Mouse (Mus musculus): ENCODE results near the gene St3gal3. TPM values are rescaled to one million over a fixed set of nuclear protein-coding genes. Genes with fewer than 3 reads are reported as not detected.

Gene St3gal3
- 0.74 TPM for polyA plus RNA-seq (2017; shearing (Covaris generic))

DNA sequence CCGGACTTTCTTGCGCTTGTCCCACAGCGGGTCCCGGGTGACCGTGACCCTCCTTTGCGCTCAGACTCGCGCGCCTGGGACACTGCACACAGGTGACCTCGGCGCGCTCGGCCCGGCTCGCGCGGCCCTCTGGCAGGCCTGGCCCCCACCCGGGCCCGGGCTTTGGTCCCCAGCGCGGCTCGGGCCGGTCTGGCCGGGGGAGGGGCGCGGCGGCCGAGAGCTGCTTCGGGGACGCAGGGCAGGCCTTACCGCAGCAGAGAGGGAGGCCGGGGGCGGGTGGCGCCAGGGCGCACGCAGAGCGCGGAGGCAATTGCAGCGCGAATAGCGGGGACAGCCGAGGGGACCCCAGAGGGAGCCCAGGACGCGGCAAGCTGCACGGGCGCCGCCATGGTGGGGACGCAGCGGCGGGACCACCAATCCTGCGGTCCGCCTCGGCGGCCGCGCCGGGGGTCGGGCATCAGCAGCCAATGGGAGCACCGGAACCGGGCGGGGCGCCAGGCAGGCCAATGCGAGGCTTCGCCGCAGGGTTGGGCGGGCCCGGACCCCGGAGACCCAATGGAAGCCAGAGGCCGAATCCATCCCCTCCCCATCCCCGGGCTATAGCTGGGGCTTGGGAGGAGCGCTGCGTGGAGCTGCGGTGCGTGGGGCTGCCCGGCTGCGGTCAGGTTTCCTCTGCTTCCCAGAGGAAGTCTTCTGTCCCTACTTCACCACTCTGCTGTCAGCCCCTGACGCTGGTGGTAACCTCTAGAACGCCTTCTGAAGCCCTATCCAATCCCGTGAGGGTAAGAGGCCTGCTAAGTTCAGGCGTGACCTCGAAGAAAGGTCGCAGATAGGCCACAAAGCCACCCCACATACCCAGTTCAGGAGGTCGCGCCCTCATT is at the start of gene St3gal3:
Gene St3gal3, minus strand, starts transcription at position 430 of the 881 bp plus-strand sequence.

DNA sequence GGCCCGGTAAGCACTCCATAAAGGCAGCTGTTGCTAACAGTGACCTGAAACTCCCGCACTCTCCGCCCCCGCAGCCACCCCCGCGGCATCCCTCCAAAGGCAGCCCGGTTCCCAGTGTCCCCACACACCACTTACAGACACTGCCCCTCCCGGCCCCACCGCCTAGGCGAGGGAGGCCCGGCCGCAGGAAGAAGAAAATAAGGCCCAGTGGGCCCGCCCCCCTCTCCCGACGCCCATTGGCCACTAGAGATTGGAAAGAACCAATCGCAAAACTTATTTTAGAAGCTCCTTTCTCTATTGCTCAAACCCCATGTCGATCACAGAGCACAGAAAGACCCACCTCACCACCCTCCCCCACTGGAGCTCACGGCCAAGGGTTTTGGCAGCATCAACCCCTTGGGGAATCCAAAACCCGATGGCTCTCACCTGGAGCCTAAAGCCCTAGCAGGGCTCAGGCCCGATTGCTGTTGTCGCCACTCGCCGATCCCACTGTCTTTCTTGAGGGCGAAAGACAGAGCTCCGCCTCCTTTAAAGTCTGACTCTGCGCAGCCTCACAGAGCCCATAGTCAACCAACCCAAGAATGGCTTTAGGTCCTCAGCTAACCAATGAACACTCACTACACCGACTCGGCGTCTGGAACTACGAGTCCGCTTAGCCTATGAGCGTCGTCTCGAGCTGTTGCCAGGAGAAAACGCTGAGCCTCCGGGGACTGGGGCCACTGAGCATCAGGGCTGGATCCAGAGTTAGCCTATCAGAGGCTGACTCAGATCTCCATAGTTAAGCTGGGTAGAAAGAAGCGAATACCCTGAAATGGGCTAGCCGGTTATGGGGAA is 45.0 kb upstream of the St3gal3 start, which contains the start of gene Kdm4a:
Gene Kdm4a, minus strand, starts transcription at position 577 of the 834 bp plus-strand sequence.

DNA sequence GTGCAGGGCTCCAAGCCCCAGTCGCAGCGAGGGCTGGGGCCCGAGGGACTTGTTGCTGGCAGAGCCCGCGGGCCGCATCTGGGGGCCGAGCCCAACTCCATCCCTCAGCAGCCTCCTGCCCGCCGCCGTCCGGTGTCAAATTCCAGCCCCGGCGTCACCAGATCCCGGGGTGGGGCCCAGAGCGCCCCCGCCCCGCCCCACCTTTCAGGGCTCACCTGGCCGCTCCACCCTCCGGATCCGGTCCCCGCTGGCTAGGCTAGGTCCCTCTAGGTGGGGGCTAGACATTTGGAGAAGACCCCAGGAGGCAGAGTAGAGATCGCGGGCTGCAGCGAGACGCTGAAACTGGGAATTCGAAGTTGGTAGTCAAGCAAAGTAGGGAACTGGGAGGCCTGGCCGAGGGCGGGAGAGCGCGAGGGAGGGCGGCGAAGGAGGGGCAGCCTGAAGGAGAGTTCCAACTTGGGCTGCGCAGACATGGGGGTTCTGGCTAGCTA is 205.3 kb downstream of the St3gal3 start, which contains the start of gene Artn:
Gene Artn, minus strand, starts transcription at position 373 of the 491 bp plus-strand sequence.

DNA sequence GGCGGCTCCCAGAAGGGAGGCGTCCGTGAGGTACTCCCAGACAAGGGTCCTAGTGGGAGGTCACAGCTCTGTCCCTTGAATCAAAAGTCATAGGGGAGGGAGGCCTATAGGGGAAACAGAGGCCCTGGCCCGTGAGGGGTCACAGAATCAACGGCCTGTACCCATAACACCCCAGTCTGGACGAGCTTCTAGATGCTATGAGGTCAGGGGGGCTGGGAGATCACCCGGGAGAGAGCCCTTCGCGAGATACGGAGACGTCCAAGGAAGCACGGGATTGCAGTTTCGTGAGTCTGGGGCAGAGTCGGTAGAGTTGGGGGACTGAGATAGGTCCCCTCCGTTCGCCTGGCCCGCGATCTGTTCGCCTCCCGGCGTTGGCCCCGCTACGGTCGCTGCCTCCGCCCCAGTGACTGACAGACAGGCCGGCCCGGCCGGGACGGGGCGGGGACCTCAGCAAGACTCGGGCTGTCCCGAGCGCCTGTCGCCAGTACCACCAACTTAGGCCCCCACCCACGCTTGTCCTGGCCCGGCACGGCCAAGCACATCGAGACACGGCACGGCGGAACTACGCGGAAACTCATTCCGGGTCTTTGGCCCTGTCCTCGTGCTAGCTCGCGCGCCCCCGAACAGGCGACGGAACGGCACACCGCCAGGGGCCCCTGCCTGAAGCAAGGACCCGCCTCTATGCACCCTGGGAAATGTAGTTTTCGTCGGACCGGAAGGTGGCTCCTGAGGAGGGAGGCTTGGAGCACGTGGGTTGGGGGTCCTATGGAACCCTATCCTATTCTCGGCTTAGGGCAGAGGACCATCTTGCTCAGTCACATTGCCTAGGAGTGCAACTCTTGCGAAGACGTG is 219.9 kb downstream of the St3gal3 start, which contains the start of gene Ipo13:
Gene Ipo13, minus strand, starts transcription at position 409 of the 852 bp plus-strand sequence.

DNA sequence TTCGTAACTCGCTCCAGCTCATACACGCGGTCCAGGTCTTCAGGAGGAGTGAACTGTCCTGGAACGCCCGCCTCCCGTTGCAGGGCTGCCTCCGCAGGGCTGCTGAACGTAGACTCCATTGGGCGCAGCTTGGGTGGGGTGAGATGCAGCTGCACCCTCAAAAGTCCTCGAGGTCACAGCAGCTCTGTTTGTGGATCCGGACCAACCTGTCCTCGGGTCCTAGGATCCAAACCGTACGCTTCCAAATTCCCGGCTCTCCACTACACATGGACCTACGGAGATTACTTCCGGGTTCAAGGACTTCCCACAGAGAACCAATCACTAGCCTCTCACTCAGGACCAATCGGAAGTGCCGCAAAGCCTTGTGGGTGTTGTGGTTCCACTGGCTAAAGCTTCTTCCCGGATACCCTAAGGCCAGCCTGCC is 243.0 kb downstream of the St3gal3 start, which contains the start of gene Dph2:
Gene Dph2, minus strand, starts transcription at position 295 of the 424 bp plus-strand sequence.

DNA sequence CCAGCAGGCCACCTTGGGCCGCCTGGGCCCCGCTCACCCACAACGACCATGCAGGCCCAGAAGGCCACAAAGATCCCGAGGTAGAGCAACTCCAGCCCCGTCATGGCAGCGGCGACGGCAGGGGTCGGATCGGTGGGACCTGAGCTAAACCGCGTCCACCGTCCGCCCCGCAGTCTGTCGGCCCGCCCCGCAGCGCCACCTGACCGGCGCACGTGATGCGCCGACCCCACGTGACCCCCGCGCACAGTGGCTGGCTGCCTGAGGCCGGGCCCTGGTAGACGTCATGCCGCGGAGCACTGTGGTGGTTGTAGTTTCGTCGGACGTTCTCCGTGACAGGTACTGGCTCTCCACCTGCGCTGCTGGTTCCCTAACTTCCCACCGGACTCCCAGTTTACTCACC is 247.6 kb downstream of the St3gal3 start, which contains the start of gene Atp6v0b:
Gene Atp6v0b, minus strand, starts transcription at position 201 of the 400 bp plus-strand sequence.

DNA sequence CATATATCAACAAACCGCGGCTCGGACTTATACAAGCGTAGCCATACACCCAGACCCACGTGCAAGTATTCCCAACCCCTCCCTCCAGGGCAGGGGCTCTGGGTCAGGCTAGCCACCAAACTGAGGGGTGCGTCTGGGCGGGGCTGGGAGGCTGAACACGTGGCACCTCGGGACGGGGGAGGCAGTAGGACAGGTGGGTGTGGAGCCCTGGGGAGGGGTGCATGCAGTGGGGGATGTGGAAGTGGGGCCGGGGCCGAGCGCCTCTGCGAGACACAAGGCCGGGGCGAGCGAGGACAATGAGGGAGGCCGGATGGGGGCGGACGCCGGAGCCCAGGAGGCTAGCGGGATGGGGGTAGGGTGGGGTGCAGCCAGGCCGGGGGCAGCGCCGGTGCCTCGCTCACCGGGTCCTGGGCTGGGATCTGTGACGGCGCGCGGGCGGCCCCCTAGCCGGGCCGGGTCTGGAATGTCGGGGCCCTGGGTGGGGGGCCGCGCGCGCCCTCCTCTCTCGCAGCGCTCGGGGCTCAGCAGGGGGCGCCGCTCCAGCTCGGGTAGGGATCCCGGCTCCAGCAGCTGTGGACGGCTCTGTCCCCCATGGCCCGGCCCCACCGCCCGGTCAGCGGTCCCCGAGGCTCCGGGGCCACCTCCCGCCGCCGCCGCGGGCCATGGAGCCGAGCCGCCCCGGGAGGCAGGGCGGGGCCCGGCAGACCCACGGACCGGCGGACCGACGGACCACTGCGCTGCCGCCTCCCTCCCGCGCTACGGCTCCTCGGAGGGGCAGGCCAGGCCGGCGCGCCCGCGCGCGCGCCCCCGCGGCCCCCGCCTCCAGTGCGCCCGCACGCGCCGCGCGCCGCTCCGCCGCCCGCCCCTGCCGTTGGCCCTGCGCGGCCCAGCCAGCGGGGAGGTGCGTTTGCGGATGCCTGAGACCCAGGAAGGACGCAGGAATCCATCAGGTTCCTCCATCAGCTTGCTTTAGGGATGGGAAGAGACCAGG is 251.7 kb downstream of the St3gal3 start, which contains the start of gene B4galt2:
Gene B4galt2, minus strand, starts transcription at position 787 of the 991 bp plus-strand sequence.

Other genes starting within 250 kb of the St3gal3 start
- gene Atp6v0b, start 247.6 kb downstream of the St3gal3 start, polyA plus RNA-seq (2017; shearing (Covaris generic)), result 123 TPM
- gene Dph2, start 242.9 kb downstream of the St3gal3 start, polyA plus RNA-seq (2017; shearing (Covaris generic)), result 47.2 TPM
- gene Ipo13, start 219.9 kb downstream of the St3gal3 start, polyA plus RNA-seq (2017; shearing (Covaris generic)), result 38.6 TPM
- gene Artn, start 205.2 kb downstream of the St3gal3 start, polyA plus RNA-seq (2017; shearing (Covaris generic)), result not detected
- gene Kdm4a, start 45.1 kb upstream of the St3gal3 start, polyA plus RNA-seq (2017; shearing (Covaris generic)), result 36.7 TPM
- 0.51 TPM for gene Ptprf, start 156.5 kb upstream of the St3gal3 start, polyA plus RNA-seq (2017; shearing (Covaris generic))